Mouse (Mus musculus) layer of hippocampus, adult 11-12 months (tissue): ENCODE measurements around the gene Htra2.

ENCODE experiments used
- DNase-seq: peaks from one replicate; pipeline ENCODE4 v3.0.0; 2022; ENCODE audit warnings: low spot score

Gene Htra2

GRCm38 (mm10) chr6:83054871-83055431 is at the start of gene Htra2:
Gene Htra2 (minus strand): TSS chr6:83055273.
- no peak for DNase-seq

- peak; percentile 52 for DNase-seq
Observed at GRCm38 (mm10) chr6:83104158-83104557, 49.1 kb upstream of the Htra2 start.

- no peak for DNase-seq
Observed at GRCm38 (mm10) chr6:83103130-83103650, 48.1 kb upstream of the Htra2 start.

- no peak for DNase-seq
Observed at GRCm38 (mm10) chr6:83101688-83102556, 46.8 kb upstream of the Htra2 start.

DNA sequence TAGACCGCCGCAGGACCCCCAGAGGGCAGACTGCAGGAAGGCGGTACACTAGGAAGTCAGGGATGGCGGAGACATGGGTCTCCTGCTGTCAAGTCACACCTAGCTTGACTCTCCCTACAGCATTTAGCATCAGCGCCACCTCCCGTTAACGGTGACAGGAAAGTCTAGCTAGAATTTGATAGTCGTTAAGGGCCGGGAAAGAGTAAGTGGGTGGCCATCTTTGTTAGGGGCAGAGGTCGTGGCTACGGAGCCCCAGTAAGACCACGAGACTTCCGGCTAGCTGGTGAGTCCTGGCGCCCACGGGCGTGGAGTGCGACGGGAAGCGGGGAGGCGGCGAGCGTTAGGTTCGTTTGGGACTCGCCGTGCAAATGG is 46.2 kb upstream of the Htra2 start, which contains the start of the genes Ccdc142 and Gm42688:
Ccdc142 (plus strand) TSS at position 286 of the 372 bp plus-strand sequence.
Gm42688 (plus strand) TSS at position 302 of the 372 bp plus-strand sequence.
- peak; percentile 94 for DNase-seq

GRCm38 (mm10) chr6:83098411-83098810 is 43.3 kb upstream of the Htra2 start:
- DNase-seq, result no peak

DNA sequence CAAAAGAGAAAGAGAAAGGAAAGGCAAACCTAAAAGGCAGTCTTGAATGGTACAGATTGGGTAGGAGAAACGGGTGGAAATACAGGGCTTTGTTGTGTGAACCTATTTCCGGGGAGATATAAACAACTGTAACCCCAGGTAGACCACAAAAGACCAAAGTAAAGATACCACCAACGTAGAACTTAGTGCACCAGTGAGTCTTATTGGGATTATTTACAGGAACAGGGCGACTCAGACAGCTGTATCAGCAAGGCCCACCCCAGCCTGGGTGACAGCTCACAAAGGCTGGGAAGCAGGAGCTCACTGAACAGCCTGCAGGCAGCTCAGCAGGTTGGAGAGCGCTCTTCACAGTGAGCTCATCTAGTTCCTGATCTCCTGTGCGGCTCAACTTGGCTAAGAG is 40.9 kb upstream of the Htra2 start:
- DNase-seq, result no peak

DNA sequence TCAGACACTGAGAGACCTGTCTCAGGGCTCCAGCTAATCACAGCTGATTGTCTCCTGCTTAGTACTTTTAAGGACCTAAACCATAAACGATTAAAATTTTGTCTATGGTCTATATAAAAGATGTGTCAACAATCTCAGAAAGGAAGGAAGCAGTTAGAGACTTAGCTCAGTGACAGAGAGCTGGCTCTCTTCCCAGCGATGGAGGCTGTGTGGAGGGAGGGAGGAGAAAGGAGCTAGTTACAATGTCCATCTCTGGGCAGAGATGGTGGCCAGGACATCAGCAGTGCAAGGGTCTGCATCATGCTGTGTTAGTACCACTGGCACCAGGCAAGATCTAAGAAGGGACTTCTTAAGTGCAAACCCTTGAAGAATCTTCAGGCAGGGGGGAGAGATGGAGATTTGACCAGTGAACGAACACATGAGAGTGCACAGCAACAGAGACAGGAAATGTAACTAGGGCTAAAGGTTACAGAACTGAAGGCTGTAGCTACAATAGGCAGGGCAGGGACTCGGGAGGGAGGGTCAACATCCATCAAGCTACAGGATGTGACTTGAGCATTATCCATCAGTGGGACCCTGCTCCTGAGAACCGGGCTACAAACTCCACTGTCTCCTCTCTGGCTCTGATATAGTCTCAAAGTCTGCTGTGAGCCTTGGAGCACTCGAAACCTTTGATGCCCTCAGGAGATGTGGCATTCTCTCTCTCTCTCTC is 37.5 kb upstream of the Htra2 start:
- no peak for DNase-seq

DNA sequence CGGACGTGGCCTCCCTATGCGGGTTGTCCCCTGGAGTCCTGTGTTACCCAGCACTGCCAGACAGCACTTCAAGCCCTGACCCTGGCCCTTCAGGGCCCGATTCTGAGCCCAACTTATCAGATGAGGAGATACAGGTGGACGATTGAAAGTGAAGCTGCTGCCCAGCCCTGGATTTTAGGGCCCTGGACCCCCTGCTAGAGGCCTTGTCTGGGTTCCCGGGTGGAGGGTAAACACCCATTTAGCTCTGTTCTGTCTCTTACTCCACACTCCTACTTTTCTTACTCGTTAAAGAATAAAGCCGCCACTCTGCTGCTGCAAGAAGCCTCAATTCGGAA is 32.8 kb upstream of the Htra2 start:
- no peak for DNase-seq

GRCm38 (mm10) chr6:83087205-83087925 is 32.3 kb upstream of the Htra2 start:
- DNase-seq, result no peak

DNA sequence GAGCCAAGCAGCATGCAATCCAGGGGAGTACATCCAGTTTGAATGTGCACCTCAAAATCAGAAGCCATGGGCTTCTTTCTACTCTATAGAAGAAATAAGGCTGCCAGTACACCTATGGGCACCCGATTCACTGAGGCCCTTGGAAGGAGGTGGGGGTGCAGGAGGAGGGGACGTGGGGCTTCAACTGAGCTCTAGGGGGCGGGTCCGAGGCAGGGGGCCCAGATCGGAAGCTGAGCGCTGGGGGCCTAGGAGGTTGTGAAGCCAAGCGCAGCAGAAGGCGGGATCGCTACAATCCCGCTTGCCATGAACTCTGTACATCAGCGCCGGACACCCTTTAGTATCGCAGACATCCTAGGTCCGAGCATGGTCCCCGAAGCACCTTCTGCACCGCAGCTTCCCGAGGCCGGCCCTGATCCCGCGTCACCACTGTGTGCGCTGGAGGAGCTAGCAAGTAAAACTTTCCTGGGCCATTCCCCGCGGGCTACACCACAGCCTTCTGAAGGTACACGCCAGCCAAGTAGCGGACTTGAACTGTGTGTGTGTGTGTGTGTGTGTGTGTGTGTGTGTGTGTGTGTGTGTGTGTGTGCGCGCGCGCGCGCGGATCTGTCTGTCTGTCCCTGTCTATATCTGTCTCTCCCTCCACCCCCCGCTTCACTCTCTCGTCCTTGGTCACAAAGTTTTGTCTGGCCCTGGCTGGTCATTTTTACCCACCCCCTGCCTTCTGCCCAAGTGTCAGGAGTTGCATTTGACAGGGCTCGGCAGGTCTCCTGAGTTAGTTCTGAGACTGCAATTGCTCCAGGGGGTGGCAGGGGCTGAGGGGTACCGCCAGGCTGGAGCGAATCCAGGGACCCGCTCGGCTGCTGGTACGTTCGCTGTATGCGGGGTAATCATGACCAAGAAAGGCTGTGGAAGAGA is 31.3 kb upstream of the Htra2 start, which contains the start of gene Lbx2:
Lbx2 (plus strand) TSS at position 247 of the 915 bp plus-strand sequence.
- DNase-seq, result no peak

DNA sequence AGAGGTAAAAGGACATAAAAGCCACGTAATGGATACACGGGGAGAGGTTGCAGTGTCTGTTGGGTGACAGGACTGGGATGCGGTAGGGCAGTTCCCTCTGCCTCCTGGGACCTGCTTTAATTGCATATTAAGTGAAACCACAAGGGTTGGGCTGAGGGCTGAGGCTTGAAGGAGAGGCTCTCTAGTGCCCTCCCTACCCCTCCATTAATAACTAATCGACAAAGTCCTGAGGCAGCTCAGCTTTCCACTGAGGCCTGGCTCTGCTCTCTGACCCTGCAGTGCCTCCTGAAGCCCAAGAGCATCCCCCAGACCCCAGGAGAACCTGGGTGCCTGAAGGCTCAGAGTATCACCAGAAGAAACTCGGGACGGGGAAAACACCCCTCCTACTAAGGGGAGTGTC is 29.4 kb upstream of the Htra2 start:
- no peak for DNase-seq

DNA sequence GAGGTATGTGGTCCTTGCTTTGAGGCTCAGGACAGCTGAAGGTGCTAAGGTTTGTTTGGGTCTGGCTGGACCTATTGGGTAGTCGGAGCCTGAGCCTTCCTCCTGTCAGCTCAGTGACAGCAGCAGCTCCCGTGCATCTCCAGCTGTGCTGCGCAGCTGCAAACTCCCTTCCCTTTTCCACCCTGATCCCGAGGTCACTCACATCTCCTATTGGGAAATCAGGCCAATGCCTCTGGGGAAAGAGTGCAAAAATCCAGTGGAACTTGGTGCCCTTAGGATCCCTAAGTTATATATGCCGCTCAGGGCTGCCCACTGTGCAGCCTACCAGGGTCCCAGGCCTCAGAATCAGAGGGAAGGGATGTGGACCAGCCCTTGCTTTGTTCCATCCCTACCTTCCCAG is 28.4 kb upstream of the Htra2 start:
- no peak for DNase-seq

DNA sequence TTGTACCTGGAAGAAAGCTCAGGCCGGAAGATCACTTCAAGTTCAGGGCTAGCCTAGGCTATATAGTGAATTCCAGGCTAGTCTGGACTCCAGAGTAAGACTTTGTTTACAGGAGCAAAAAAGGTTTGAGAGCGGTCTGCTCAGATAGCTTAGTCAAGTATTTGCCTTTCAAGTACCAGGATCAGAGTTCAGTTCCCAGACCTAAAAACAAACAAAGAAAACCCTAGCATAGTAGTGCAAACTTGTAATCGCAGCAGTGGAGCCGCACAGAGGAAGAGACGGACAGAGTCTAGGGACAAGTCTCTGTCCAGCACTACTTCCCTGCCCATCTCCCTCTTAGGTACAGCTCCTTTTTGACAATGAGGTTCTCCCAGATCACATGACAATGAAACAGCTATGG is 25.1 kb upstream of the Htra2 start:
- DNase-seq, result no peak

DNA sequence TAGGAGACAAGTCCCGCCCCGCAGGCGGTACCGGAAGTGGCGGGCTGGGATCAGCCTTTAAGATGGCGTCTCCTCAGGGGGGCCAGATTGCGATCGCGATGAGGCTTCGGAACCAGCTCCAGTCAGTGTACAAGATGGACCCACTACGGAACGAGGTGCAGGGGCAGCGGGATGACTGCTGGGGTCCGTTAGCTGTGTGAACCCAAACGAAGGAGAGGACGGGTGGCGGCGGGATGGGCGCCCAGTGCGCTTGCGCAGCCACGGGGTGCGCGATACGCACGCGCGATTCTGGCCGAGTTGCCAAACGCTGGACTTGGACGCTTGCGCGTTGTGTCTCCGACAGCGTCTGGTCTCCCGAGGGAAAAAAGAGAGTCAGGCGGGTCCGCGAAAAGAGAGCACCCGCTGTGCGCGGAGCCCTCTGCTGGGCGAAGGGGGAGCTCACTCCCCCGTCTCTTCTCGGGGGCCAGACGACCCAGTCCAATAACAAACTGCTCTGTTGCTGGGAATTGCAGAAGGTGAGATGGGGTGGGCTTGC is 23.3 kb upstream of the Htra2 start:
- peak; percentile 99 for DNase-seq

- DNase-seq, result peak; percentile 43
Observed at GRCm38 (mm10) chr6:83077630-83078323, 22.7 kb upstream of the Htra2 start, which contains the start of gene Pcgf1. Gene Pcgf1 (plus strand): TSS chr6:83077869.

GRCm38 (mm10) chr6:83074979-83075378 is 19.9 kb upstream of the Htra2 start:
- DNase-seq, result no peak

GRCm38 (mm10) chr6:83071220-83071619 is 16.1 kb upstream of the Htra2 start:
- no peak for DNase-seq

DNA sequence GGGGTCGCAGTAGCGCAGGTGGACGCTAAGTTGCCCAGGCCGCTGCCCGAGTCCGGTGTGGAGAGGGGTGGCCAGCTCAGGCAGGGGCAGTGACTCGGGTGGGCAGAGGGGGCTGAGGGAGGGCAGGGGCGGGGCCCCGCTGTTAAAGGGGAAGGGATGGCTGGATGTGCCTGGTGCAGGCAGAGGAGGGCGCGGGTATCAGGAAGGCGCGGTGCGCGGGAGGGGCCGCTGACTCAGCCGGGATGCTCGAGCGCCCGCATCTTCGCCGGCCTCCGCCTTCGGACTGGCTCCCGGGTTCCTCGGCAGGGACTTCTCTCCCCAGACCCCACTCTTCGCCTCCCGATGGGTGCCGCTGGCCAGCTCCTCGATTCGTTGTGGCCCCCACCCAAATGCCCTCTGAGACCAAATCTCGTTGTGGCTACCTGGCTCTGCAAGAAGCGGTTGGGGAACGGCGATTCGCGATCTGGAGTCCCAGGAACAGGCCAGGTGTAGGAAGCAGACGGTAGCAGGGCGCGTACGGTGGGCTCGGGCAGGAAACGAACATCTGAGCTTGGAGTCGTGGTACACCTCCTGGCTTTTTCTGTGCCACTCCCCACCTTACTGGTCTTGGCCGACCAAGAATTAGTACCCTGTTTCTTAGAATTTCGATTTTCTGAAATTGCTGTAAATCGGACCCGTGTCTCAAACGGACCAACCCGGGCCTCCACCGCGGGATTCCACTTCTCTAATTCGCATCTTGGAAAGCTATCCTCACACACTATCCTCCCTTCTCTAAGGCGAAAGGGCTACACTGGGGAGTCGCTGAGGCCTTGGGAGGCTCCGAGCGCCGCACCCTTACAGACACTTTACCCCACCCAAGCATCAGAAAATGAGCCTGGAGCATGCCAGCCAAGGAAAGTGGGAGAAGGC is 15.5 kb upstream of the Htra2 start:
- no peak for DNase-seq

DNA sequence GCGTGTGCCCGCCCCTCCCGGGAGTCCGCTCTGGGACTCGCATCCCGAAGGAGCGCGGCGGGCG is 15.0 kb upstream of the Htra2 start, which contains the start of gene Tlx2:
Tlx2 (minus strand) TSS at position 47 of the 64 bp plus-strand sequence.
- no peak for DNase-seq
